Mouse (Mus musculus) liver, postnatal 0 days (tissue): ENCODE measurements around the gene Glp1r.

ENCODE experiments used
- CTCF ChIP-seq: sonication (generic); IDR thresholded peaks from 2 replicates; pipeline ENCODE4 v1.5.1; 2016; ENCODE audit warnings: antibody characterized with exemption, low read depth
- EP300 ChIP-seq: IDR thresholded peaks from 2 replicates; pipeline ENCODE4 v1.6.1; 2016; ENCODE audit warnings: antibody characterized with exemption, low read depth, mild to moderate bottlenecking

DNA sequence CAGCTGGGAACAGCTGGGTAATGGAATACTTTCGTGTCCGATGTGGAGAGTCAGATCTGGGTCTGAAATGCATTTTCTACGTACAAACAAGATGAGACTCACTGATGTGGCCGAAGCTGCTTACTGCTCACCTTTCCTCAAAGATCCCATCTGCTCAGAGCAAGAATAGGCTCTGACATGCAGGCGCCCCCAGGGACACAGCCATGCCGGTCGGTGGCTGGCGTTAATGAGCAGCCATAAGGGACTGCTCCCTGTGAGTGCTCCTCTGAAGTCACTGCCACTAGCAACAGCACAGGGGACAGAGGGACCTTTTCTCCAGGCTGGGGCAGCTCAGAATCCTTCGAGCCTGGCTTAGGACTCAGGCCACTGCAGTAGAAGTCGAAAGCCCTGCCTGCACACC, 52.7 kb downstream of the Glp1r start, which contains the start of gene Umodl1:
- no peak for TF ChIP-seq CTCF
- no peak for TF ChIP-seq EP300
